Mouse (Mus musculus): ENCODE data around the gene Slc25a24. TPM values are rescaled to one million over a fixed set of nuclear protein-coding genes. Genes with fewer than 3 reads are reported as not detected.

The Slc25a24 gene
- polyA plus RNA-seq, 1 experiment from 2014 or later = 48.3 TPM

GRCm38 (mm10) chr3:109124091-109124490 is 1.1 kb downstream of the Slc25a24 start:
- Histone ChIP-seq H3K27ac (ENCODE audit: low read length) (peak overlapping the region; percentile 95), H3K9ac (ENCODE audit: low read length) (peak overlapping the region; percentile 91; the same call in 1 of the 2 replicates), H3K27me3 (ENCODE audit: control insufficient read depth, insufficient read depth, low read length) (no peaks in the 10 kb centered on the region), H3K4me3 (replicated peaks; ENCODE audit: low read length) (peak overlapping the region; percentile 73), H3K9me3 (replicated peaks; ENCODE audit: control insufficient read depth, low read length) (no peaks in the 10 kb centered on the region), H3K4me2 (ENCODE audit: low read depth, low read length) (peak overlapping the region; percentile 70), H3K36me3 (ENCODE audit: control insufficient read depth, insufficient read depth, low read length) (no peaks in the 10 kb centered on the region), H3K4me1 (ENCODE audit: control insufficient read depth, insufficient read depth, low read length) (0 out of 2 replicates have a peak, but pooled peaks cover 20% of the 10 kb centered on the region)
- WGBS = 29% methylated on average over 4 of the region's 4 CpGs
- no peak for ATAC-seq (ENCODE audit: insufficient read depth, low FRiP score)

- Histone ChIP-seq H3K9me3 (replicated peaks; ENCODE audit: control insufficient read depth, low read length) (no peaks in the 10 kb centered on the region), H3K27ac (ENCODE audit: low read length) (no peak overlapping the region), H3K9ac (ENCODE audit: low read length) (no peak overlapping the region), H3K36me3 (ENCODE audit: control insufficient read depth, insufficient read depth, low read length) (no peaks in the 10 kb centered on the region), H3K4me3 (replicated peaks; ENCODE audit: low read length) (no peak overlapping the region), H3K4me2 (ENCODE audit: low read depth, low read length) (no peak overlapping the region), H3K4me1 (ENCODE audit: control insufficient read depth, insufficient read depth, low read length) (0 out of 2 replicates have a peak, but pooled peaks cover 20% of the 10 kb centered on the region), H3K27me3 (ENCODE audit: control insufficient read depth, insufficient read depth, low read length) (no peaks in the 10 kb centered on the region)
- 74% methylated on average over 6 of the region's 6 CpGs for WGBS
- no peak for ATAC-seq (ENCODE audit: insufficient read depth, low FRiP score)
Measured at GRCm38 (mm10) chr3:109125531-109125930, 2.6 kb downstream of the Slc25a24 start.

GRCm38 (mm10) chr3:109129768-109130167 is 6.8 kb downstream of the Slc25a24 start:
- Histone ChIP-seq H3K9ac (ENCODE audit: low read length) (no peak overlapping the region), H3K9me3 (replicated peaks; ENCODE audit: control insufficient read depth, low read length) (peaks cover 9% of the 10 kb centered on the region), H3K4me2 (ENCODE audit: low read depth, low read length) (no peak overlapping the region), H3K27ac (ENCODE audit: low read length) (no peak overlapping the region), H3K27me3 (ENCODE audit: control insufficient read depth, insufficient read depth, low read length) (no peaks in the 10 kb centered on the region), H3K4me3 (replicated peaks; ENCODE audit: low read length) (no peak overlapping the region), H3K4me1 (ENCODE audit: control insufficient read depth, insufficient read depth, low read length) (0 out of 2 replicates have a peak, but pooled peaks cover 8% of the 10 kb centered on the region), H3K36me3 (ENCODE audit: control insufficient read depth, insufficient read depth, low read length) (peaks cover 4% of the 10 kb centered on the region; the same call in 1 of the 2 replicates)
- WGBS = 70% methylated on average over 5 of the region's 5 CpGs
- no peak for ATAC-seq (ENCODE audit: insufficient read depth, low FRiP score)

GRCm38 (mm10) chr3:109132966-109133365 is 10.0 kb downstream of the Slc25a24 start:
- Histone ChIP-seq H3K9ac (ENCODE audit: low read length) (no peak overlapping the region), H3K4me3 (replicated peaks; ENCODE audit: low read length) (no peak overlapping the region), H3K4me2 (ENCODE audit: low read depth, low read length) (no peak overlapping the region), H3K36me3 (ENCODE audit: control insufficient read depth, insufficient read depth, low read length) (peaks cover 7% of the 10 kb centered on the region; the same call in 1 of the 2 replicates), H3K27ac (ENCODE audit: low read length) (no peak overlapping the region), H3K4me1 (ENCODE audit: control insufficient read depth, insufficient read depth, low read length) (no peaks in the 10 kb centered on the region), H3K27me3 (ENCODE audit: control insufficient read depth, insufficient read depth, low read length) (no peaks in the 10 kb centered on the region), H3K9me3 (replicated peaks; ENCODE audit: control insufficient read depth, low read length) (peaks cover 9% of the 10 kb centered on the region)
- 80% methylated on average over 4 of the region's 4 CpGs for WGBS
- no peak for ATAC-seq (ENCODE audit: insufficient read depth, low FRiP score)

- Histone ChIP-seq H3K4me2 (ENCODE audit: low read depth, low read length) (no peak overlapping the region), H3K9ac (ENCODE audit: low read length) (no peak overlapping the region), H3K4me3 (replicated peaks; ENCODE audit: low read length) (no peak overlapping the region), H3K27me3 (ENCODE audit: control insufficient read depth, insufficient read depth, low read length) (no peaks in the 10 kb centered on the region), H3K36me3 (ENCODE audit: control insufficient read depth, insufficient read depth, low read length) (peaks cover 7% of the 10 kb centered on the region; the same call in 1 of the 2 replicates), H3K27ac (ENCODE audit: low read length) (no peak overlapping the region), H3K4me1 (ENCODE audit: control insufficient read depth, insufficient read depth, low read length) (no peaks in the 10 kb centered on the region), H3K9me3 (replicated peaks; ENCODE audit: control insufficient read depth, low read length) (peaks cover 9% of the 10 kb centered on the region)
- 95% methylated on average over 15 of the region's 15 CpGs for WGBS
- ATAC-seq (ENCODE audit: insufficient read depth, low FRiP score) = no peak
Measured at GRCm38 (mm10) chr3:109134036-109134435, 11.1 kb downstream of the Slc25a24 start.

- H3K4me1 ChIP-seq (ENCODE audit: control insufficient read depth, insufficient read depth, low read length) = no peaks in the 10 kb centered on the region
- no peaks in the 10 kb centered on the region for H3K27me3 ChIP-seq (ENCODE audit: control insufficient read depth, insufficient read depth, low read length)
- no peak overlapping the region for H3K4me3 ChIP-seq (replicated peaks; ENCODE audit: low read length)
- no peak overlapping the region for H3K9ac ChIP-seq (ENCODE audit: low read length)
- no peak for ATAC-seq (ENCODE audit: insufficient read depth, low FRiP score)
- no peak overlapping the region for H3K4me2 ChIP-seq (ENCODE audit: low read depth, low read length)
- no peak overlapping the region for H3K27ac ChIP-seq (ENCODE audit: low read length)
- peaks cover 7% of the 10 kb centered on the region; the same call in 1 of the 2 replicates for H3K36me3 ChIP-seq (ENCODE audit: control insufficient read depth, insufficient read depth, low read length)
- H3K9me3 ChIP-seq (replicated peaks; ENCODE audit: control insufficient read depth, low read length) = peaks cover 9% of the 10 kb centered on the region
- WGBS = 82% methylated on average over 1 of the region's 1 CpGs
Measured at GRCm38 (mm10) chr3:109135352-109135751, 12.4 kb downstream of the Slc25a24 start.

GRCm38 (mm10) chr3:109152561-109152960 is 29.6 kb downstream of the Slc25a24 start:
- Histone ChIP-seq H3K27ac (ENCODE audit: low read length) (no peak overlapping the region), H3K9me3 (replicated peaks; ENCODE audit: control insufficient read depth, low read length) (no peaks in the 10 kb centered on the region), H3K4me1 (ENCODE audit: control insufficient read depth, insufficient read depth, low read length) (peaks cover 2% of the 10 kb centered on the region; the same call in 1 of the 2 replicates), H3K36me3 (ENCODE audit: control insufficient read depth, insufficient read depth, low read length) (peaks cover 3% of the 10 kb centered on the region; the same call in 1 of the 2 replicates), H3K4me3 (replicated peaks; ENCODE audit: low read length) (no peak overlapping the region), H3K4me2 (ENCODE audit: low read depth, low read length) (no peak overlapping the region), H3K27me3 (ENCODE audit: control insufficient read depth, insufficient read depth, low read length) (no peaks in the 10 kb centered on the region), H3K9ac (ENCODE audit: low read length) (no peak overlapping the region)
- no peak for ATAC-seq (ENCODE audit: insufficient read depth, low FRiP score)
- WGBS = 90% methylated on average over 4 of the region's 4 CpGs

- 91% methylated on average over 6 of the region's 6 CpGs for WGBS
- H3K9ac ChIP-seq (ENCODE audit: low read length) = no peak overlapping the region
- peaks cover 3% of the 10 kb centered on the region; the same call in 1 of the 2 replicates for H3K36me3 ChIP-seq (ENCODE audit: control insufficient read depth, insufficient read depth, low read length)
- H3K27me3 ChIP-seq (ENCODE audit: control insufficient read depth, insufficient read depth, low read length) = no peaks in the 10 kb centered on the region
- no peak for ATAC-seq (ENCODE audit: insufficient read depth, low FRiP score)
- H3K27ac ChIP-seq (ENCODE audit: low read length) = no peak overlapping the region
- H3K4me3 ChIP-seq (replicated peaks; ENCODE audit: low read length) = no peak overlapping the region
- no peaks in the 10 kb centered on the region for H3K9me3 ChIP-seq (replicated peaks; ENCODE audit: control insufficient read depth, low read length)
- H3K4me1 ChIP-seq (ENCODE audit: control insufficient read depth, insufficient read depth, low read length) = peaks cover 2% of the 10 kb centered on the region; the same call in 1 of the 2 replicates
- no peak overlapping the region for H3K4me2 ChIP-seq (ENCODE audit: low read depth, low read length)
Measured at GRCm38 (mm10) chr3:109153410-109153809, 30.5 kb downstream of the Slc25a24 start.

GRCm38 (mm10) chr3:109155926-109156669 is 33.1 kb downstream of the Slc25a24 start:
- H3K4me3 ChIP-seq (replicated peaks; ENCODE audit: low read length) = no peak overlapping the region
- no peak overlapping the region for H3K4me2 ChIP-seq (ENCODE audit: low read depth, low read length)
- no peaks in the 10 kb centered on the region for H3K9me3 ChIP-seq (replicated peaks; ENCODE audit: control insufficient read depth, low read length)
- no peaks in the 10 kb centered on the region for H3K27me3 ChIP-seq (ENCODE audit: control insufficient read depth, insufficient read depth, low read length)
- peaks cover 3% of the 10 kb centered on the region for H3K36me3 ChIP-seq (ENCODE audit: control insufficient read depth, insufficient read depth, low read length)
- 75% methylated on average over 4 of the region's 4 CpGs for WGBS
- ATAC-seq (ENCODE audit: insufficient read depth, low FRiP score) = no peak
- peaks cover 2% of the 10 kb centered on the region; the same call in 1 of the 2 replicates for H3K4me1 ChIP-seq (ENCODE audit: control insufficient read depth, insufficient read depth, low read length)
- no peak overlapping the region for H3K9ac ChIP-seq (ENCODE audit: low read length)
- no peak overlapping the region for H3K27ac ChIP-seq (ENCODE audit: low read length)

Data from stomach, embryonic 16.5 days (tissue).